Mouse (Mus musculus): ENCODE data around the gene Foxg1. TPM values are rescaled to one million over a fixed set of nuclear protein-coding genes. Genes with fewer than 3 reads are reported as not detected.

The Foxg1 gene
- not detected in 2 replicates for polyA plus RNA-seq (2012; rRNA removed; ENCODE audit: low replicate concordance)

GRCm38 (mm10) chr12:49382565-49383520 lies at the start of gene Foxg1:
Foxg1 (plus strand) TSS chr12:49382660.

GRCm38 (mm10) chr12:49384876-49385630 lies 2.6 kb downstream of the Foxg1 start, which contains the start of gene Gm43517:
Gm43517 (plus strand) TSS chr12:49385174.

Other genes starting within 250 kb of the Foxg1 start
- not detected in 2 replicates for gene Gm43517, start 2.5 kb downstream of the Foxg1 start, polyA plus RNA-seq (2012; rRNA removed; ENCODE audit: low replicate concordance)

All from mammary gland, adult 2 months (tissue).